Mouse (Mus musculus): ENCODE results near the gene Gm20431.

Gm20431 gene

GRCm38 (mm10) chr2:167661270-167662203, at the start of gene Gm20431:
Gene Gm20431, minus strand, starts transcription at chr2:167661496.
- DNase-seq (ENCODE audit: low read depth, low spot score), result peak; percentile 73

- no peak for DNase-seq (ENCODE audit: low read depth, low spot score)
Measured at GRCm38 (mm10) chr2:167710574-167710973, 49.3 kb upstream of the Gm20431 start.

GRCm38 (mm10) chr2:167709969-167710368, 48.7 kb upstream of the Gm20431 start:
- DNase-seq (ENCODE audit: low read depth, low spot score), result no peak

- DNase-seq (ENCODE audit: low read depth, low spot score), result peak; percentile 22
Measured at GRCm38 (mm10) chr2:167708373-167708772, 47.1 kb upstream of the Gm20431 start.

- no peak for DNase-seq (ENCODE audit: low read depth, low spot score)
Measured at GRCm38 (mm10) chr2:167706183-167706939, 45.1 kb upstream of the Gm20431 start.

GRCm38 (mm10) chr2:167704409-167704808, 43.1 kb upstream of the Gm20431 start:
- no peak for DNase-seq (ENCODE audit: low read depth, low spot score)

- DNase-seq (ENCODE audit: low read depth, low spot score), result no peak
Measured at GRCm38 (mm10) chr2:167702126-167702525, 40.8 kb upstream of the Gm20431 start.

- DNase-seq (ENCODE audit: low read depth, low spot score), result no peak
Measured at GRCm38 (mm10) chr2:167701472-167701871, 40.2 kb upstream of the Gm20431 start.

GRCm38 (mm10) chr2:167700018-167700417, 38.7 kb upstream of the Gm20431 start:
- no peak for DNase-seq (ENCODE audit: low read depth, low spot score)

GRCm38 (mm10) chr2:167697902-167698301, 36.6 kb upstream of the Gm20431 start:
- DNase-seq (ENCODE audit: low read depth, low spot score), result no peak

GRCm38 (mm10) chr2:167696143-167696542, 34.8 kb upstream of the Gm20431 start:
- DNase-seq (ENCODE audit: low read depth, low spot score), result no peak

- DNase-seq (ENCODE audit: low read depth, low spot score), result no peak
Measured at GRCm38 (mm10) chr2:167695491-167695890, 34.2 kb upstream of the Gm20431 start.

GRCm38 (mm10) chr2:167694963-167695362, 33.7 kb upstream of the Gm20431 start:
- no peak for DNase-seq (ENCODE audit: low read depth, low spot score)

- DNase-seq (ENCODE audit: low read depth, low spot score), result no peak
Measured at GRCm38 (mm10) chr2:167694244-167694643, 32.9 kb upstream of the Gm20431 start.

- no peak for DNase-seq (ENCODE audit: low read depth, low spot score)
Measured at GRCm38 (mm10) chr2:167693540-167693939, 32.2 kb upstream of the Gm20431 start.

GRCm38 (mm10) chr2:167692831-167693230, 31.5 kb upstream of the Gm20431 start:
- DNase-seq (ENCODE audit: low read depth, low spot score), result no peak

GRCm38 (mm10) chr2:167691871-167692661, 30.8 kb upstream of the Gm20431 start:
- DNase-seq (ENCODE audit: low read depth, low spot score), result no peak

- no peak for DNase-seq (ENCODE audit: low read depth, low spot score)
Measured at GRCm38 (mm10) chr2:167691410-167691809, 30.1 kb upstream of the Gm20431 start.

- DNase-seq (ENCODE audit: low read depth, low spot score), result no peak
Measured at GRCm38 (mm10) chr2:167690962-167691311, 29.6 kb upstream of the Gm20431 start.

GRCm38 (mm10) chr2:167690219-167690961, 29.1 kb upstream of the Gm20431 start:
- no peak for DNase-seq (ENCODE audit: low read depth, low spot score)

Measured in ES-CJ7 (cell line).